In genomic region chr14:116937910-116938560, GRCm38 (mm10) we compare ENCODE assay signal across 9 mouse cellular contexts. TPM values are rescaled to one million over a fixed set of nuclear protein-coding genes. Genes with fewer than 3 reads are reported as not detected.
DNase-seq lines count a peak whose midpoint lies in the region; ATAC-seq and TF ChIP-seq lines count a peak whose summit lies in the region.
"Had no signal": no experiment of that assay in that cellular context is flagged by ENCODE, and none has a peak within 500 bp of the region (broad histone marks: within the 10 kb centered on the region; RNA-seq: fewer than 3 reads in every experiment).

No protein-coding gene starts in this region.

- 0 out of 2 replicates have a peak, but pooled peaks cover 2% of the 10 kb centered on the region for H3K4me1 ChIP-seq in heart, embryonic 11.5 days (ENCODE audit: control insufficient read depth, insufficient read depth, low read length)
- H3K4me1 ChIP-seq in neural tube, embryonic 13.5 days (replicated peaks) = no peaks in the 10 kb centered on the region
- no peaks in the 10 kb centered on the region for H3K4me1 ChIP-seq in hindbrain, postnatal 0 days (ENCODE audit: insufficient read depth, low read length)
- H3K4me1 ChIP-seq: lung, embryonic 15.5 days had no signal

- H3K27ac ChIP-seq in heart, embryonic 11.5 days (ENCODE audit: low read depth, low read length) = no peak overlapping the region
- no peak overlapping the region for H3K27ac ChIP-seq in neural tube, embryonic 13.5 days (replicated peaks)
- H3K27ac ChIP-seq in hindbrain, postnatal 0 days = no peak overlapping the region
- H3K27ac ChIP-seq: lung, embryonic 15.5 days had no signal

- no peak for ATAC-seq in heart, embryonic 11.5 days (replicated peaks; ENCODE audit: insufficient number of reproducible peaks, low FRiP score, low TSS enrichment)
- ATAC-seq in neural tube, embryonic 13.5 days (ENCODE audit: low read depth) = 0 out of 2 replicates have a peak, but pooled peaks have one; percentile 53
- ATAC-seq in hindbrain, postnatal 0 days = 0 out of 2 replicates have a peak, but pooled peaks have one; percentile 64

- WGBS in heart, embryonic 11.5 days (ENCODE audit: insufficient replicate concordance) = 67% methylated on average over 14 of the region's 14 CpGs
- 74% methylated on average over 14 of the region's 14 CpGs for whole genome bisulfite sequencing in neural tube, embryonic 13.5 days
- whole genome bisulfite sequencing in hindbrain, postnatal 0 days = 62% methylated on average over 14 of the region's 14 CpGs

- no peaks in the 10 kb centered on the region for H3K36me3 ChIP-seq in heart, embryonic 11.5 days (ENCODE audit: control insufficient read depth, insufficient read depth, low read length)
- no peaks in the 10 kb centered on the region for H3K36me3 ChIP-seq in neural tube, embryonic 13.5 days
- H3K36me3 ChIP-seq in hindbrain, postnatal 0 days (ENCODE audit: insufficient read depth, low read length) = no peaks in the 10 kb centered on the region
- H3K36me3 ChIP-seq: lung, embryonic 15.5 days had no signal

- no peaks in the 10 kb centered on the region for H3K27me3 ChIP-seq in heart, embryonic 11.5 days (ENCODE audit: control insufficient read depth, insufficient read depth, low read length)
- no peaks in the 10 kb centered on the region for H3K27me3 ChIP-seq in neural tube, embryonic 13.5 days
- no peaks in the 10 kb centered on the region for H3K27me3 ChIP-seq in hindbrain, postnatal 0 days (ENCODE audit: insufficient read depth, low read length)
- H3K27me3 ChIP-seq: lung, embryonic 15.5 days had no signal

- no peak overlapping the region for H3K9ac ChIP-seq in heart, embryonic 11.5 days (ENCODE audit: low read depth, low read length)
- no peak overlapping the region for H3K9ac ChIP-seq in neural tube, embryonic 13.5 days
- no peak overlapping the region for H3K9ac ChIP-seq in hindbrain, postnatal 0 days (replicated peaks; ENCODE audit: low read length)
- H3K9ac ChIP-seq: lung, embryonic 15.5 days had no signal

- no peak overlapping the region for H3K4me3 ChIP-seq in heart, embryonic 11.5 days (ENCODE audit: low read depth, low read length)
- no peak overlapping the region for H3K4me3 ChIP-seq in neural tube, embryonic 13.5 days
- no peak overlapping the region for H3K4me3 ChIP-seq in hindbrain, postnatal 0 days (ENCODE audit: low read length)
- H3K4me3 ChIP-seq: lung, embryonic 15.5 days had no signal

- peak; percentile 11 for DNase-seq in heart, postnatal 4 days
- no peak for DNase-seq in neural tube, embryonic 10.5 days (ENCODE audit: extremely low spot score, low spot score)
- DNase-seq in hindbrain, postnatal 0 days (ENCODE audit: low spot score) = peak; percentile 60
- peak; percentile 17 for DNase-seq in right cerebral cortex, postnatal 25 days
- no peak for DNase-seq in thymus, postnatal 10 days (ENCODE audit: low spot score in 2 of 2)
- DNase-seq: cerebellum, adult 11 months had no signal

- TF ChIP-seq CTCF in hindbrain, postnatal 0 days (IDR thresholded peaks at IDR 0.05; ENCODE audit: low read depth) = peak; percentile 65

- no peaks in the 10 kb centered on the region for H3K9me3 ChIP-seq in heart, embryonic 11.5 days (replicated peaks; ENCODE audit: control insufficient read depth, low read length)
- H3K9me3 ChIP-seq in neural tube, embryonic 13.5 days = no peaks in the 10 kb centered on the region
- no peaks in the 10 kb centered on the region for H3K9me3 ChIP-seq in hindbrain, postnatal 0 days (ENCODE audit: low read length)
- H3K9me3 ChIP-seq: lung, embryonic 15.5 days had no signal

- no peak overlapping the region for H3K4me2 ChIP-seq in heart, embryonic 11.5 days
- no peak overlapping the region for H3K4me2 ChIP-seq in neural tube, embryonic 13.5 days
- H3K4me2 ChIP-seq in hindbrain, postnatal 0 days (ENCODE audit: low read depth, low read length) = no peak overlapping the region
- H3K4me2 ChIP-seq: lung, embryonic 15.5 days had no signal

RNA-seq across cellular contexts. Expression of gene Gpc6, which starts 12.9 kb away (rescaled TPM):
- total RNA-seq in heart, postnatal 4 days (2021) = 10 to 100 TPM; 35.6 to 41.2 TPM
- polyA plus RNA-seq in heart, embryonic 11.5 days (2014; fragmentation: Nextera tagmentation; extraction: Ambion mirVana) = 12.7 and 14.3 TPM in 2 replicates
- polyA plus RNA-seq in neural tube, embryonic 13.5 days (2015; fragmentation: Nextera tagmentation; extraction: Ambion mirVana) = 20.1 and 22.1 TPM in 2 replicates
- 20.5 and 28.5 TPM in 2 replicates for total RNA-seq in hindbrain, postnatal 0 days (2014; rRNA removed)
- polyA plus RNA-seq in hindbrain, postnatal 0 days (2015; fragmentation: Nextera tagmentation; extraction: Ambion mirVana) = 17.1 and 17.9 TPM in 2 replicates

Comparison
In these comparisons a context has a peak if more than half of its experiments do, and no peak if none do; other contexts are left out.
1. DNase-seq: peak in heart, postnatal 4 days (single experiment), hindbrain, postnatal 0 days (single experiment) and right cerebral cortex, postnatal 25 days (single experiment); none in neural tube, embryonic 10.5 days (single experiment) and thymus, postnatal 10 days (0 of 2).